Mouse (Mus musculus) testis, postnatal 14 days (tissue): ENCODE results near the gene 2210011C24Rik.
"Not testable (repeated sequence)": the region's sequence is repeated elsewhere in the genome, so short reads cannot be mapped to it uniquely, and the experiment has no call there.

ENCODE experiments used
- DNase-seq: peaks from one replicate; pipeline ENCODE4 v3.0.0; 2021; ENCODE audit warnings: low spot score

The 2210011C24Rik gene

GRCm38 (mm10) chr8:83994030-83994429 lies 17.9 kb downstream of the 2210011C24Rik start:
- no peak for DNase-seq

GRCm38 (mm10) chr8:83992488-83992887 lies 19.5 kb downstream of the 2210011C24Rik start:
- DNase-seq: peak; percentile 63

DNA sequence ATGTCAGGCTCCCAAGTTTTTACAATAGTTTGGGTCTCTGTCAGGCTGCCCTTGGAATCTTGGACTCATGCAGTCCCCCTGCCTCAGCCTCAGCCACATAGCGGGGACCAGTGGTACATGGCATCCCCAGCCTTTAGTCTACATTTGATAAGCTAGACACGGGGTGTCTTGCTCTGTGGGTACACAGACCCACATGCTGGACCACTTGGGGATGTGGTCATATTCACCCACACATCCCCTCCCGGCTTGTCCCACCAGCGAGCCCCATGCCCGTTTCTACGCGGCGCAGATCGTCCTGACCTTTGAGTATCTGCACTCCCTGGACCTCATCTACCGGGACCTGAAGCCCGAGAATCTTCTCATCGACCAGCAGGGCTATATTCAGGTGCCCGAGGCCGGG lies 21.8 kb downstream of the 2210011C24Rik start:
- DNase-seq: no peak

- no peak for DNase-seq
These were observed 22.7 kb downstream of the 2210011C24Rik start for GRCm38 (mm10) chr8:83989243-83989642.

DNA sequence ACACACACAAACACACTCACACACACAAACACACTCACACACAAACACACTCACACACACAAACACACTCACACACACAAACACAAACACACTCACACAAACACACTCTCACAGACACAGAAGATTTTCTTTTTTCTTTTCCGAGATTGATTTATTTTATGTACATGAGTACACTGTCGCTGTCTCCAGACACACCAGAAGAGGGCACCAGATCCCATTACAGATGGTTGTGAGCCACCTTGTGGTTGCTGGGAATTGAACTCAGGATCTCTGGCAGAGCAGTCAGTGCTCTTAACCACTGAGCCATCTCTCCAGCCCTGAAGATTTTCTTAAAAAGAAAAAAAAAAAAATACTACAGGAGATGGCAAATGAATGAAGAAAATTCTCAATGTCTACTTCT lies 28.7 kb downstream of the 2210011C24Rik start:
- DNase-seq: not testable (repeated sequence)

DNA sequence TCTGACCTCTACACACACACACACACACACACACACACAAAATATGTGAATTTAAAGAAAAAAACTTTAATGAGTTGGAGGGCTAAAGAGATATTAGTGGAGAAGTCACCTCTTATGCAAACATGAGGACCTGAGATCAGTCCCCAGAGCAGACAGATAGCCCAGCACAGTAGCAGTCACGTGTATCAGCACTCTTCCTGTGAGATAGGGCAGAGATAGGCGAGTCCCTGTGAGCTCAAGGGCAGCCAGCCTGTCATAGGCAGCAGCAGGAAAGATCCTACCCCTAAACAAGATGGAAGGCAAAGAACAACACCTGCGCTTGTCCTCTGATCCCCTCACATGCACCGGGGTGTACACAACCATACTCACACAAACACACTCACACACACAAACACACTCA lies 29.5 kb downstream of the 2210011C24Rik start:
- DNase-seq: no peak

DNA sequence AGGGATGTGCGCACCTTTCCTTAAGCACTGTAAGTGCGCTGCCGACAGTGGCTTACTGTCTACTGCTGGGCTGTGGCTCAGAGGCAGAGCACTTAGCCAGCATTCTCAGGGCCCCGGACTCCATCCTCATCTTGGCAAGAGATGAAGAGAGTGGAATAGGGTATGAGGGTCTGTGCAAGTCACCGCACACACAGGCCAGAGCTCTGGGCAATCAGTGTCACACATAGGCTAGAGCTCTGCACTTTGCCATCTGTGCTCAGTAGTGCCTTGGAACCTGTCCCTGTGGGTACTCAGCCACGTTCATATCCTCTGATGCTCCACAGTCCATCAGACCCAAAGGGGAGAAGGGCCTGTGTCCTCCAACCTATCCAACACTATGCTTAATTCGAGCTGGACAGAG lies 30.4 kb downstream of the 2210011C24Rik start:
- no peak for DNase-seq

DNA sequence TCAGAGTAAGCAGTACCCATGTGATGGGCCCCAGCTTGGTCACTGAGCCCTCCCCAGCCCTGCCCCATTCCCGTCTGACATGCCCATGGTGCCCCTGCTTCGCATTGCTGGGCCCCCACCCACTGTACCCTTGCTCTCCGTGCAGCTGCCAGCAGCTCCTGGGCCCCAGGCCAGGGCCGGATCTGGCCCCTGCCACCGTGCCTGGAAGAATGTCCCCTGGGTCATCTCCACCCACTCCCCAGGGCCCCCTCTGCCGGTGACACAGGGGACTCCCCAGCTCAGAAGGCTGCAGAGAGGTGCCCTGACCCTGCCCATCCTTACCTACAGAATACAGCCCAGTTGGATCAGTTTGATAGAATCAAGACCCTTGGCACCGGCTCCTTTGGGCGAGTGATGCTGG lies 31.1 kb downstream of the 2210011C24Rik start:
- no peak for DNase-seq

GRCm38 (mm10) chr8:83980250-83980649 lies 31.7 kb downstream of the 2210011C24Rik start:
- no peak for DNase-seq

GRCm38 (mm10) chr8:83978200-83978599 lies 33.8 kb downstream of the 2210011C24Rik start:
- DNase-seq: no peak

- DNase-seq: no peak
These were observed 34.3 kb downstream of the 2210011C24Rik start for GRCm38 (mm10) chr8:83977646-83978045.

GRCm38 (mm10) chr8:83976779-83977350 lies 35.1 kb downstream of the 2210011C24Rik start:
- no peak for DNase-seq

- no peak for DNase-seq
These were observed 35.8 kb downstream of the 2210011C24Rik start for GRCm38 (mm10) chr8:83976101-83976630.

GRCm38 (mm10) chr8:83974521-83974920 lies 37.5 kb downstream of the 2210011C24Rik start:
- DNase-seq: no peak

GRCm38 (mm10) chr8:83973161-83974031 lies 38.6 kb downstream of the 2210011C24Rik start:
- DNase-seq: peak; percentile 43

DNA sequence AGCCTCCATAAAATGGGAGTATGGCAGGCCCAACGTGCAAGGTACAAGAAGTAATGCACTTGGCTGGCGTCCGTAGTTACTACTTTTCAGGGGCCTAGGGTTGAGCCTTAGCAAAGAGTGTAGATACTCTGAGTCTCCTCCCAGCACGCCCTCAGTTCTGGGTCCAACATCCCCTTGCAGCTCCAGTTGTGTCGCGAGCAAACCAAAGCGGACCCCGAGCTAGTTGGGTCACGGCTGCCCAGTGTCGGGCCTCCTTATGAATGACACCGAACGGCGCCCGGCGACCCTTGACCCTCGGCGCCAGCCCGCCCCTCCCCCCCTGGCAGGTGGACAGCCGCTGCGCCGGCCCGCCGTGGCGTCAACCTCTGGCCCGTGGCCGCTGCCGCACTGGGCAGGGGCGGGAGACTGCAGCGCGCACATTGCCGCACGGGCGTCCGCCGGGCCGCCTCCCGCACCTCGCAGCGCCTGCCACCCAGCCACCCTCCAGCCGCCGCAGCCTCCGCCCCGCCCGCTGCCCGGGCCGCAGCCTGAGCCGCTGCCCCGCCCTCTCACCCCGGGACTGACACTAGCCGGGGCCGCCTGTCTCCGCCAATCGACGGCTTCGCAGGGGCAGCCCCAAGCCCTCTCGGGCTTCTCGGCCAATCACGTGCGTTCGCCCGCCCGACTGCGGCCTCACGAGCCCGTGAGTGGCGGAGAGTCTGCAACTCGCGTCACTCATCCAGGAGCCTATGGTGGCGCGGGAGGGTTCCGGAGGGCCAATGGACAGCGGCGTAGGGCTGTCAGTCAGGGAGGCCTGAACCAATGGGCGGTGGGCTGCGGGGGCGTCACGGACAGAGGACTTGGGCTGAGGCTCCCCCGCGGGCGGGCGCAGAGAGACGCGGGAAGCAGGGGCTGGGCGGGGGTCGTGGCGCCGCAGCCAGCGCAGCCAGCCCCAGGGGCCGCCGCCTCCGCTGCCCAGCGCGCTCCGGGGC lies 39.5 kb downstream of the 2210011C24Rik start, which contains the start of gene Prkaca:
Gene Prkaca, plus strand, starts transcription at position 844 of the 971 bp plus-strand sequence.
- DNase-seq: peak; percentile 100

DNA sequence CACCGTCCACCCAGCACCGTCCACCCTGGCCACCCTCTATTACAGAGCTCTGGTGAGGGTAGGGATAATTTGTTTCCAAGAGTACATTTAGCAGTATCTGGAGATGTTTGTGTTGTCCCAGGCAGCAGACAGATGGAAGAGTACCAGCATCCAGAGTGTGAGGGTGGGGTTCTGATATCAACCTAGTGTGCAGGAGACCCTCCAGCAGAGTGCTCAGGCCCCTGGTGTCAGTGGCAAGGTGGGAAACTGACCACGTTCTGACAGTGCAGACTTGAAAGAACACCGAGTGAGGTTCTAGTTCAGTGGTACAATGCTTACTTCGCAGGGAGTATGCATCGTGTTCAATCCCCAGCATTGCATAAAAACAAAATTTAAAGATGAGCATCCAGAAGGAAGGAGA lies 40.3 kb downstream of the 2210011C24Rik start:
- no peak for DNase-seq

- peak; percentile 44 for DNase-seq
These were observed 40.9 kb downstream of the 2210011C24Rik start for GRCm38 (mm10) chr8:83971121-83971520.

- DNase-seq: no peak
These were observed 44.3 kb downstream of the 2210011C24Rik start for GRCm38 (mm10) chr8:83967701-83968100.

GRCm38 (mm10) chr8:83964015-83964765 lies 47.8 kb downstream of the 2210011C24Rik start:
- no peak for DNase-seq
